Mouse (Mus musculus) liver, adult 2 months (tissue): ENCODE measurements around the gene Il2rb.

Source experiments
- CTCF ChIP-seq: fragments of 200-500 bp; IDR thresholded peaks from 2 replicates; pipeline ENCODE4 v1.5.1; 2011; ENCODE audit warnings: low read depth, low read length, control low read depth
- POLR2A ChIP-seq: fragments of 200-500 bp; IDR thresholded peaks from 2 replicates; pipeline ENCODE4 v1.6.1; 2011; ENCODE audit warnings: low read length, control low read depth; ENCODE audit not compliant: insufficient read depth; ENCODE audit errors: extremely low read depth

- TF ChIP-seq CTCF (no peak), POLR2A (no peak)
Observed at GRCm38 (mm10) chr15:78542098-78542766, 47.2 kb upstream of the Il2rb start.
